Mouse (Mus musculus) liver, embryonic 14.5 days (tissue): ENCODE results near the gene Adam15. TPM values are rescaled to one million over a fixed set of nuclear protein-coding genes. Genes with fewer than 3 reads are reported as not detected.

Experiments used
- ATAC-seq: fragments of 200-750 bp; cut with Nextera tagmentation; 2 replicates; pipeline ENCODE4 v1.8.0; 2017; ENCODE audit warnings: moderate number of reproducible peaks, mild to moderate bottlenecking, moderate library complexity; ENCODE audit not compliant: insufficient read depth
- DNase-seq, 3 experiments: peaks; one replicate each; pipeline ENCODE4 v3.0.0-alpha.2; 2012 to 2013; ENCODE audit warnings: low read depth in 3 of 3, low spot score in 3 of 3
- H3K27ac ChIP-seq: fragments of 300-500 bp; sonication (generic); 2 replicates; pipeline ENCODE4 v1.5.1; 2014; ENCODE audit warnings: moderate library complexity, mild to moderate bottlenecking, control low read depth, inconsistent platforms
- H3K27me3 ChIP-seq: fragments of 300-500 bp; sonication (generic); 2 replicates; pipeline ENCODE4 v1.6.1; 2014; ENCODE audit warnings: mild to moderate bottlenecking, low read length, moderate library complexity; ENCODE audit not compliant: control insufficient read depth, insufficient read depth
- H3K36me3 ChIP-seq: fragments of 300-500 bp; sonication (generic); replicated peaks from 2 replicates; pipeline ENCODE4 v1.6.1; 2014; ENCODE audit warnings: low read depth; ENCODE audit not compliant: control insufficient read depth, insufficient read depth
- H3K4me1 ChIP-seq, 2 experiments: fragments of 200-500 bp in 1 of 2; fragments of 300-500 bp in 1 of 2; sonication (generic) in 1 of 2; replicated peaks; 2 replicates each; pipeline ENCODE4 v1.6.1; 2012 to 2014; ENCODE audit warnings: antibody characterized with exemption in 1 of 2, inconsistent platforms in 1 of 2, low read length in 1 of 2; ENCODE audit not compliant: control insufficient read depth in 2 of 2, insufficient read depth in 2 of 2
- H3K4me2 ChIP-seq: fragments of 300-500 bp; sonication (generic); 2 replicates; pipeline ENCODE4 v1.6.1; 2014; ENCODE audit warnings: low read depth, mild to moderate bottlenecking, control low read depth, moderate library complexity
- H3K4me3 ChIP-seq, 2 experiments: fragments of 200-500 bp in 1 of 2; fragments of 300-500 bp in 1 of 2; sonication (generic) in 1 of 2; 2 replicates each; pipeline ENCODE4 v1.5.1; 2012 to 2014; ENCODE audit warnings: low read depth in 2 of 2, low read length in 2 of 2, mild to moderate bottlenecking in 2 of 2, control low read depth in 1 of 2, inconsistent platforms in 1 of 2, moderate library complexity in 1 of 2; ENCODE audit not compliant: insufficient read depth in 1 of 2
- H3K9ac ChIP-seq: fragments of 300-500 bp; sonication (generic); replicated peaks from 2 replicates; pipeline ENCODE4 v1.6.1; 2014; ENCODE audit warnings: mild to moderate bottlenecking, control low read depth, moderate library complexity
- H3K9me3 ChIP-seq: fragments of 300-500 bp; sonication (generic); 2 replicates; pipeline ENCODE4 v1.6.1; 2016; ENCODE audit warnings: low read length, mixed read lengths; ENCODE audit not compliant: control insufficient read depth
- CTCF ChIP-seq: IDR thresholded peaks from 2 replicates; pipeline ENCODE4 v1.5.1; 2016; ENCODE audit warnings: antibody characterized with exemption, low read depth, control low read depth
- EP300 ChIP-seq: IDR thresholded peaks from 2 replicates; pipeline ENCODE4 v1.6.1; 2016; ENCODE audit warnings: antibody characterized with exemption, low read depth
- WGBS: fragments of 180-500 bp; shearing (Covaris S2); extraction: QIAGEN DNeasy Blood & Tissue Kit; methylation state at CpG from one replicate; pipeline ENCODE4 v1.1.7; 2014; ENCODE audit not compliant: insufficient replicate concordance; 5-methylcytosine and 5-hydroxymethylcytosine counted together
- polyA plus RNA-seq, 2 experiments: library from polyadenylated mRNA; depleted of rRNA in 1 of 2; stranded (reverse) in 1 of 2; unstranded in 1 of 2; fragments of >200 nt; fragmentation: Nextera tagmentation in 1 of 2; extraction: Ambion mirVana in 1 of 2; gene quantifications; 2 replicates each; pipeline versions ENCODE4 v1.2.1 to v1.2.3; 2012 to 2014

The Adam15 gene
- polyA plus RNA-seq, 2 experiments, result 4.9 to 6.2 TPM

DNA sequence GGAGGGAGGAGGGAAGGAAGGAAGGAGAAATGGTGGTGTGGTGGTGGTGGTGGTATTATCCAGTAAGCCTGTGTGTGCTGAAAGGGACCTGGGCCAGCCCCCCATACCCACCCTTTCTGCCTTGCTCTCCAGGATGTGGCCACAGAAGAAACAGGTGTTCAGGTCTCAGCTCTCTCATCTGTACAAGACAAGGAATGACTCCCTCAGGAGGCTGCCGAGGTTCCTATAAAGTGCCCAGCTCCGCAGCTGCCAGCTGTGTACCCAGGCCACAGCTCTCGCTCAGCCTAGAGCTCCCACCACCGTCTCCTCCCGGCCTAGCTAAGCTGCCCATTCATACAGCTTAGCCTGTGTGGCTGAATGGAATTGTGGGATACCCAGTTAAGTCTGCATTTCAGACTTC, 57.5 kb downstream of the Adam15 start:
- no peak overlapping the region for H3K27ac ChIP-seq
- DNase-seq (no peak), ATAC-seq (no peak)
- no peaks in the 10 kb centered on the region for H3K36me3 ChIP-seq
- no peak overlapping the region for H3K4me3 ChIP-seq
- WGBS, result 61% methylated on average over 5 of the region's 5 CpGs
- no peaks in the 10 kb centered on the region for H3K27me3 ChIP-seq
- no peak overlapping the region for H3K4me2 ChIP-seq
- no peak overlapping the region for H3K9ac ChIP-seq
- TF ChIP-seq CTCF (no peak), EP300 (no peak)
- H3K4me1 ChIP-seq, result peaks cover 0 to 13% of the 10 kb centered on the region in 2 experiments; a peak in 2 of 4 replicates
- no peaks in the 10 kb centered on the region for H3K9me3 ChIP-seq

DNA sequence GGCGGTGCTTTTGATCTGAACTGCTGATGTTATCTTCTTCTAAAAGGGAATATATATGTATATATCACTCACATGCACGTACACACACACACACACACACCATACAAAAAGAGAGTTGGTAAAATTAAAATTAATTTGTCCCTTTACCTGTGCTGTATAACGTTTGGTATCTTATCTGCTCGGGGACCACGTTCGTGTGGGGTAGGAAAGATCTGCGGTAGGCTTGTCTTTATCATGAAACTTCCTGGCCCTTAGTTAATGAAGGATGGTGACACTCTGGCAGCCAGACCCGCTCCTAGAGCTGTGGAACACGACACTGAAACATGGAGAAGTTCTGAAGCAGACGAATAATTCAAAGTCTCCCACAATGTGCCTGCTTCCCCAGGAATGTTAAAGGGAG, 57.9 kb downstream of the Adam15 start:
- no peak overlapping the region for H3K9ac ChIP-seq
- no peaks in the 10 kb centered on the region for H3K27me3 ChIP-seq
- H3K36me3 ChIP-seq, result no peaks in the 10 kb centered on the region
- H3K4me3 ChIP-seq, result no peak overlapping the region
- H3K4me1 ChIP-seq, result peaks cover 0 to 13% of the 10 kb centered on the region in 2 experiments; a peak in 2 of 4 replicates
- 21% methylated on average over 10 of the region's 10 CpGs for WGBS
- no peak overlapping the region for H3K4me2 ChIP-seq
- no peak overlapping the region for H3K27ac ChIP-seq
- no peak for TF ChIP-seq EP300
- TF ChIP-seq CTCF, result no peak
- ATAC-seq, result no peak
- DNase-seq, result no peak
- H3K9me3 ChIP-seq, result no peaks in the 10 kb centered on the region

Other genes with a start within 250 kb of the Adam15 start
- gene Gm43738, start 248.9 kb downstream of the Adam15 start, polyA plus RNA-seq (2012; rRNA removed), result 0.02 TPM in 1 of 2 replicates, not detected in the other
- gene Gm43738, start 248.9 kb downstream of the Adam15 start, polyA plus RNA-seq (2014; fragmentation: Nextera tagmentation; extraction: Ambion mirVana), result 0.04 TPM in 1 of 2 replicates, not detected in the other
- gene Fdps, start 248.0 kb downstream of the Adam15 start, polyA plus RNA-seq (2012; rRNA removed), result 126 and 131 TPM in 2 replicates
- gene Fdps, start 248.0 kb downstream of the Adam15 start, polyA plus RNA-seq (2014; fragmentation: Nextera tagmentation; extraction: Ambion mirVana), result 238 and 251 TPM in 2 replicates
- 132 and 143 TPM in 2 replicates for gene Pklr, start 213.9 kb downstream of the Adam15 start, polyA plus RNA-seq (2012; rRNA removed)
- 79.8 and 97.5 TPM in 2 replicates for gene Pklr, start 213.9 kb downstream of the Adam15 start, polyA plus RNA-seq (2014; fragmentation: Nextera tagmentation; extraction: Ambion mirVana)
- gene Hcn3, start 189.8 kb downstream of the Adam15 start, polyA plus RNA-seq (2012; rRNA removed), result 0.23 and 0.31 TPM in 2 replicates
- 0.55 and 0.56 TPM in 2 replicates for gene Hcn3, start 189.8 kb downstream of the Adam15 start, polyA plus RNA-seq (2014; fragmentation: Nextera tagmentation; extraction: Ambion mirVana)
- gene Clk2, start 185.2 kb downstream of the Adam15 start, polyA plus RNA-seq (2012; rRNA removed), result 26.1 and 28.8 TPM in 2 replicates
- 6.7 and 7.2 TPM in 2 replicates for gene Clk2, start 185.2 kb downstream of the Adam15 start, polyA plus RNA-seq (2014; fragmentation: Nextera tagmentation; extraction: Ambion mirVana)
- gene Scamp3, start 172.5 kb downstream of the Adam15 start, polyA plus RNA-seq (2012; rRNA removed), result 35.3 and 46.3 TPM in 2 replicates
- gene Scamp3, start 172.5 kb downstream of the Adam15 start, polyA plus RNA-seq (2014; fragmentation: Nextera tagmentation; extraction: Ambion mirVana), result 41.0 and 44.2 TPM in 2 replicates
- 3.6 and 3.9 TPM in 2 replicates for gene Fam189b, start 166.9 kb downstream of the Adam15 start, polyA plus RNA-seq (2012; rRNA removed)
- 1.7 and 2.6 TPM in 2 replicates for gene Fam189b, start 166.9 kb downstream of the Adam15 start, polyA plus RNA-seq (2014; fragmentation: Nextera tagmentation; extraction: Ambion mirVana)
- 16.5 and 19.9 TPM in 2 replicates for gene Gba, start 147.1 kb downstream of the Adam15 start, polyA plus RNA-seq (2012; rRNA removed)
- 20.7 and 21.2 TPM in 2 replicates for gene Gba, start 147.1 kb downstream of the Adam15 start, polyA plus RNA-seq (2014; fragmentation: Nextera tagmentation; extraction: Ambion mirVana)
- gene Thbs3, start 134.8 kb downstream of the Adam15 start, polyA plus RNA-seq (2012; rRNA removed), result 0.96 and 1.7 TPM in 2 replicates
- 0.44 and 0.79 TPM in 2 replicates for gene Thbs3, start 134.8 kb downstream of the Adam15 start, polyA plus RNA-seq (2014; fragmentation: Nextera tagmentation; extraction: Ambion mirVana)
- 71.7 and 83.2 TPM in 2 replicates for gene Mtx1, start 122.9 kb downstream of the Adam15 start, polyA plus RNA-seq (2012; rRNA removed)
- 101 TPM in 2 replicates for gene Mtx1, start 122.9 kb downstream of the Adam15 start, polyA plus RNA-seq (2014; fragmentation: Nextera tagmentation; extraction: Ambion mirVana)
- 0.02 and 0.18 TPM in 2 replicates for gene Muc1, start 120.9 kb downstream of the Adam15 start, polyA plus RNA-seq (2012; rRNA removed)
- 0.08 and 0.11 TPM in 2 replicates for gene Muc1, start 120.9 kb downstream of the Adam15 start, polyA plus RNA-seq (2014; fragmentation: Nextera tagmentation; extraction: Ambion mirVana)
- gene Krtcap2, start 104.0 kb downstream of the Adam15 start, polyA plus RNA-seq (2012; rRNA removed), result 26.3 and 26.4 TPM in 2 replicates
- 117 and 138 TPM in 2 replicates for gene Krtcap2, start 104.0 kb downstream of the Adam15 start, polyA plus RNA-seq (2014; fragmentation: Nextera tagmentation; extraction: Ambion mirVana)
- 0.29 and 0.41 TPM in 2 replicates for gene Trim46, start 103.7 kb downstream of the Adam15 start, polyA plus RNA-seq (2012; rRNA removed)
- gene Trim46, start 103.7 kb downstream of the Adam15 start, polyA plus RNA-seq (2014; fragmentation: Nextera tagmentation; extraction: Ambion mirVana), result 0.05 TPM in 1 of 2 replicates, not detected in the other
- 89.7 and 115 TPM in 2 replicates for gene Dpm3, start 90.6 kb downstream of the Adam15 start, polyA plus RNA-seq (2012; rRNA removed)
- gene Dpm3, start 90.6 kb downstream of the Adam15 start, polyA plus RNA-seq (2014; fragmentation: Nextera tagmentation; extraction: Ambion mirVana), result 64.3 and 65.8 TPM in 2 replicates
- gene Slc50a1, start 79.4 kb downstream of the Adam15 start, polyA plus RNA-seq (2012; rRNA removed), result 16.5 and 21.8 TPM in 2 replicates
- gene Slc50a1, start 79.4 kb downstream of the Adam15 start, polyA plus RNA-seq (2014; fragmentation: Nextera tagmentation; extraction: Ambion mirVana), result 17.3 and 18.7 TPM in 2 replicates
- gene Efna1, start 68.9 kb downstream of the Adam15 start, polyA plus RNA-seq (2012; rRNA removed), result 3.6 and 3.7 TPM in 2 replicates
- 2.9 TPM in 2 replicates for gene Efna1, start 68.9 kb downstream of the Adam15 start, polyA plus RNA-seq (2014; fragmentation: Nextera tagmentation; extraction: Ambion mirVana)
- 0.06 and 0.13 TPM in 2 replicates for gene Efna3, start 27.0 kb downstream of the Adam15 start, polyA plus RNA-seq (2012; rRNA removed)
- 0.05 and 0.08 TPM in 2 replicates for gene Efna3, start 27.0 kb downstream of the Adam15 start, polyA plus RNA-seq (2014; fragmentation: Nextera tagmentation; extraction: Ambion mirVana)
- 0.81 and 0.92 TPM in 2 replicates for gene Efna4, start 12.0 kb downstream of the Adam15 start, polyA plus RNA-seq (2012; rRNA removed)
- 0.62 and 0.78 TPM in 2 replicates for gene Efna4, start 12.0 kb downstream of the Adam15 start, polyA plus RNA-seq (2014; fragmentation: Nextera tagmentation; extraction: Ambion mirVana)
- gene Dcst2, start 12.0 kb upstream of the Adam15 start, polyA plus RNA-seq (2012; rRNA removed), result 0.02 and 0.03 TPM in 2 replicates
- 0.04 TPM in 1 of 2 replicates, not detected in the other for gene Dcst2, start 12.0 kb upstream of the Adam15 start, polyA plus RNA-seq (2014; fragmentation: Nextera tagmentation; extraction: Ambion mirVana)
- gene Dcst1, start 15.3 kb upstream of the Adam15 start, polyA plus RNA-seq (2012; rRNA removed), result 0.03 TPM in 1 of 2 replicates, not detected in the other
- gene Dcst1, start 15.3 kb upstream of the Adam15 start, polyA plus RNA-seq (2014; fragmentation: Nextera tagmentation; extraction: Ambion mirVana), result not detected in 2 replicates
- gene Zbtb7b, start 44.8 kb upstream of the Adam15 start, polyA plus RNA-seq (2012; rRNA removed), result 5.4 and 6.9 TPM in 2 replicates
- gene Zbtb7b, start 44.8 kb upstream of the Adam15 start, polyA plus RNA-seq (2014; fragmentation: Nextera tagmentation; extraction: Ambion mirVana), result 0.95 and 1.2 TPM in 2 replicates
- 0.75 and 0.76 TPM in 2 replicates for gene Lenep, start 52.8 kb upstream of the Adam15 start, polyA plus RNA-seq (2012; rRNA removed)
- gene Lenep, start 52.8 kb upstream of the Adam15 start, polyA plus RNA-seq (2014; fragmentation: Nextera tagmentation; extraction: Ambion mirVana), result not detected in 2 replicates
- gene Flad1, start 61.9 kb upstream of the Adam15 start, polyA plus RNA-seq (2012; rRNA removed), result 8.7 and 9.2 TPM in 2 replicates
- gene Flad1, start 61.9 kb upstream of the Adam15 start, polyA plus RNA-seq (2014; fragmentation: Nextera tagmentation; extraction: Ambion mirVana), result 13.0 and 13.2 TPM in 2 replicates
- 133 and 172 TPM in 2 replicates for gene Cks1b, start 68.4 kb upstream of the Adam15 start, polyA plus RNA-seq (2012; rRNA removed)
- gene Cks1b, start 68.4 kb upstream of the Adam15 start, polyA plus RNA-seq (2014; fragmentation: Nextera tagmentation; extraction: Ambion mirVana), result 288 and 295 TPM in 2 replicates
- 36.9 and 38.8 TPM in 2 replicates for gene Shc1, start 68.4 kb upstream of the Adam15 start, polyA plus RNA-seq (2012; rRNA removed)
- 27.5 and 30.6 TPM in 2 replicates for gene Shc1, start 68.4 kb upstream of the Adam15 start, polyA plus RNA-seq (2014; fragmentation: Nextera tagmentation; extraction: Ambion mirVana)
- 12.9 and 15.2 TPM in 2 replicates for gene Pygo2, start 80.2 kb upstream of the Adam15 start, polyA plus RNA-seq (2012; rRNA removed)
- gene Pygo2, start 80.2 kb upstream of the Adam15 start, polyA plus RNA-seq (2014; fragmentation: Nextera tagmentation; extraction: Ambion mirVana), result 8.4 and 10.7 TPM in 2 replicates
- gene Pbxip1, start 86.7 kb upstream of the Adam15 start, polyA plus RNA-seq (2012; rRNA removed), result 2.2 and 3.1 TPM in 2 replicates
- gene Pbxip1, start 86.7 kb upstream of the Adam15 start, polyA plus RNA-seq (2014; fragmentation: Nextera tagmentation; extraction: Ambion mirVana), result 2.8 and 3.3 TPM in 2 replicates
- 23.4 and 32.2 TPM in 2 replicates for gene Pmvk, start 104.5 kb upstream of the Adam15 start, polyA plus RNA-seq (2012; rRNA removed)
- gene Pmvk, start 104.5 kb upstream of the Adam15 start, polyA plus RNA-seq (2014; fragmentation: Nextera tagmentation; extraction: Ambion mirVana), result 32.1 and 36.5 TPM in 2 replicates
- 0.02 and 0.03 TPM in 2 replicates for gene Kcnn3, start 170.2 kb upstream of the Adam15 start, polyA plus RNA-seq (2012; rRNA removed)
- not detected in 2 replicates for gene Kcnn3, start 170.2 kb upstream of the Adam15 start, polyA plus RNA-seq (2014; fragmentation: Nextera tagmentation; extraction: Ambion mirVana)